Mouse (Mus musculus) limb, embryonic 15.5 days (tissue): ENCODE measurements around the gene Clcn2. TPM values are rescaled to one million over a fixed set of nuclear protein-coding genes. Genes with fewer than 3 reads are reported as not detected.

Source experiments
- ATAC-seq: fragments of 200-750 bp; cut with Nextera tagmentation; 2 replicates; pipeline ENCODE4 v1.8.0; 2017; ENCODE audit warnings: low read depth, moderate TSS enrichment; ENCODE audit not compliant: insufficient number of reproducible peaks, low FRiP score, low TSS enrichment
- H3K27ac ChIP-seq: fragments of 300-500 bp; sonication (generic); 2 replicates; pipeline ENCODE4 v1.5.1; 2015; ENCODE audit warnings: moderate library complexity, mild to moderate bottlenecking, inconsistent platforms
- H3K27me3 ChIP-seq: fragments of 300-500 bp; sonication (generic); 2 replicates; pipeline ENCODE4 v1.6.1; 2015; ENCODE audit warnings: inconsistent platforms
- H3K36me3 ChIP-seq: fragments of 300-500 bp; sonication (generic); 2 replicates; pipeline ENCODE4 v1.6.1; 2015; ENCODE audit warnings: inconsistent platforms
- H3K4me1 ChIP-seq: fragments of 300-500 bp; sonication (generic); 2 replicates; pipeline ENCODE4 v1.6.1; 2015; ENCODE audit warnings: inconsistent platforms
- H3K4me2 ChIP-seq: fragments of 300-500 bp; sonication (generic); 2 replicates; pipeline ENCODE4 v1.6.1; 2015; ENCODE audit warnings: mild to moderate bottlenecking, inconsistent platforms
- H3K4me3 ChIP-seq: fragments of 300-500 bp; sonication (generic); 2 replicates; pipeline ENCODE4 v1.5.1; 2015; ENCODE audit warnings: mild to moderate bottlenecking, inconsistent platforms
- H3K9ac ChIP-seq: fragments of 300-500 bp; sonication (generic); 2 replicates; pipeline ENCODE4 v1.6.1; 2015; ENCODE audit warnings: inconsistent platforms
- H3K9me3 ChIP-seq: fragments of 300-500 bp; sonication (generic); 2 replicates; pipeline ENCODE4 v1.6.1; 2016; ENCODE audit warnings: inconsistent platforms
- WGBS: fragments of 180-500 bp; shearing (Covaris S2); methylation state at CpG from one replicate; pipeline ENCODE4 v1.1.7; 2015; 5-methylcytosine and 5-hydroxymethylcytosine counted together
- polyA plus RNA-seq: library from polyadenylated mRNA; unstranded; fragments of >200 nt; fragmentation: Nextera tagmentation; extraction: Ambion mirVana; gene quantifications from 2 replicates; pipeline ENCODE4 v1.2.1, GENCODE M21; 2015

The Clcn2 gene
- polyA plus RNA-seq, 1 experiment from 2014 or later = 13.8 TPM

DNA sequence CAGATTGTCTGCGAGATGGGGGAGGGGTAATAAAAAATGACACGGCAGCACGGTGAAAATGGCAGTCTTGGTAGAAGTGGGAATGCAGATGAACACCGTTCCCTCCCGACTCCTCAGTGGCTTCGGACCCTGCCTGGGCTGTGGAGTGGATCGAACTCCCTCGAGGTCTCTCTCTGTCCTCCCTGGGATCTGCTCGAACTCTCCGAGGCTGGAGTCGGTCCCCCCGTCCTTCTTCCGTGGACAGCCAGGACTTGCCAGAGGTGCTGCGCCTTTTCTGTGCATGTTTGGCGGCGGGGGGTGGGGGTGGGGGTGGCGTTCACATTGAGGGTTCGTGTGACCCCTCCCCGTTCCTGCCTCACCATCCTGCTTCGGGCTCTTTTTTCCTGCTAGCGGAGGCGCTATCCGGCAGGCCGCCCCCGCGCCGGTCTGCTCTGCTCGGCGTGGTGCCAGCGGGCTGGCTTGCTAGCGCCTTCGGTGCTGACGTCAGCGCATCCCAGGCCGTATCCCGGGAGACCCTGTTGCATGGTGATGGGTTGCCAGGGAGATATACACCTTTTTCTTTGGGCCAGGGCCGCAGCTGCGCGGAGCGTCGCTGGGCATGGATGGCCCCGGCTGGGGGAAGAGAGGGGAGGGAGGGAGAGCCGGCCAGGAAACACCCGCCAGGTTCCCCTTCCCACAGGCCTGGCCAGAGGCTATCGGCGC is 21.8 kb downstream of the Clcn2 start:
- peak overlapping the region; percentile 80 for H3K27ac ChIP-seq
- H3K9me3 ChIP-seq = no peaks in the 10 kb centered on the region
- peaks cover 52% of the 10 kb centered on the region for H3K4me1 ChIP-seq
- H3K4me2 ChIP-seq = peak overlapping the region; percentile 75
- H3K4me3 ChIP-seq = peak overlapping the region; percentile 44
- peak overlapping the region; percentile 5 for H3K9ac ChIP-seq
- no peaks in the 10 kb centered on the region for H3K27me3 ChIP-seq
- H3K36me3 ChIP-seq = peaks cover 36% of the 10 kb centered on the region
- peak; percentile 73 for ATAC-seq
- 2% methylated on average over 46 of the region's 46 CpGs for WGBS

DNA sequence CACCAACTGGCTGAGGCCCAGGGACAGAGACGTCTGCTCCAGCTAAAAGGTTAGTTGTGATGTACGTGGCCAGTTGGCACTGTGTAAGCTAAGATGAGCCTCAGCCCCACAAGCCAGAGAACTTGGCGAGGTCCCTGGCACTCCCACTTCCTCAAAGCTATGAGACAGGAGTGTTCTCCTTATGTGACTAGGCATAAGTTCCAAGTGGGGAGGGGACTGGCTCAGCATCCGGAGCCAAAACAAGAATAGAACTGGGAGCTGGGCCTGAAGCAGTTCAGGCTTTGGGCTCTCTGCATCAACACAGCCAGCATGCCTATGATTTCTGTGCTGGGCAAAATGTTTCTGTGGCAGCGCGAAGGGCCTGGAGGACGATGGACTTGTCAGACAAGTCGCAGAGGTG is 22.8 kb downstream of the Clcn2 start:
- Histone ChIP-seq H3K4me1 (peaks cover 46% of the 10 kb centered on the region), H3K9me3 (no peaks in the 10 kb centered on the region), H3K4me3 (peak overlapping the region; percentile 44), H3K27me3 (no peaks in the 10 kb centered on the region), H3K9ac (no peak overlapping the region), H3K27ac (peak overlapping the region; percentile 80), H3K4me2 (peak overlapping the region; percentile 75; the same call in 1 of the 2 replicates), H3K36me3 (peaks cover 39% of the 10 kb centered on the region)
- ATAC-seq = no peak
- WGBS = 58% methylated on average over 8 of the region's 8 CpGs

DNA sequence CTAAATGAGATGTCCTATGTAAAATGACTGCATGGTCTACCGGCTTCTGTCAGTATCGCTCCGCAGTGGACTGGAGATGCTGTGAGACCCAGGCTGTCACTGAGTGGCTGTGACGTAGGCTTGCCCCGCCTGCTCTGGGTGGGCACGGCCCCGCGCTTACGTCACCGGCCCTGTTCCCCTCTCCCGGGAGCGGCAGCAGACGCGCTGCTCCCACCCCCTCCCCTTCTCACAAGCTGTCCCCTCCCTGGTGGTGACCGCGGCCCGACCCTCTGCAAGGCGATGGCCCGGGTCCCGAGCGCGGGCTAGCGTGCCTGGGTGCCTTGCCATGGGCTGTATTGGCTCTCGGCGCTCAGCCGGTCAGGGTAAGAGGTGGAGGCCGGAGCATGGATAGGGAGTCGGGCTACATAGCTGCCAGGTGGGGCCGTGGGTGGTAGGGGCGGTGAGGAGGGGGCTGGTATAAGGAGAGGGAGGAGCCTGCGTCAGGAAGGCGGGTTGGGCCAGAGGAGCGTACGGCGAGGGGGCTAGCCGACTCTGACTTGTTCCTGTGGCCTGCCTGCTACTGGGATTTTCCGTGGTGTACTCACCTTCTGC is 24.3 kb downstream of the Clcn2 start, which contains the start of gene Fam131a:
Gene Fam131a (plus strand): TSS at position 131 of the 591 bp plus-strand sequence.
- H3K4me1 ChIP-seq = peaks cover 46% of the 10 kb centered on the region
- WGBS = under 1% methylated on average over 34 of the region's 37 CpGs
- peak within 1 kb of the TSS; percentile 94 for H3K27ac ChIP-seq
- peak within 1 kb of the TSS; percentile 65 for H3K4me3 ChIP-seq
- peak; percentile 89 for ATAC-seq
- H3K9me3 ChIP-seq = no peaks in the 10 kb centered on the region
- peaks cover 42% of the 10 kb centered on the region for H3K36me3 ChIP-seq
- no peaks in the 10 kb centered on the region for H3K27me3 ChIP-seq
- peak within 1 kb of the TSS; percentile 86 for H3K4me2 ChIP-seq
- H3K9ac ChIP-seq = peak within 1 kb of the TSS; percentile 61

DNA sequence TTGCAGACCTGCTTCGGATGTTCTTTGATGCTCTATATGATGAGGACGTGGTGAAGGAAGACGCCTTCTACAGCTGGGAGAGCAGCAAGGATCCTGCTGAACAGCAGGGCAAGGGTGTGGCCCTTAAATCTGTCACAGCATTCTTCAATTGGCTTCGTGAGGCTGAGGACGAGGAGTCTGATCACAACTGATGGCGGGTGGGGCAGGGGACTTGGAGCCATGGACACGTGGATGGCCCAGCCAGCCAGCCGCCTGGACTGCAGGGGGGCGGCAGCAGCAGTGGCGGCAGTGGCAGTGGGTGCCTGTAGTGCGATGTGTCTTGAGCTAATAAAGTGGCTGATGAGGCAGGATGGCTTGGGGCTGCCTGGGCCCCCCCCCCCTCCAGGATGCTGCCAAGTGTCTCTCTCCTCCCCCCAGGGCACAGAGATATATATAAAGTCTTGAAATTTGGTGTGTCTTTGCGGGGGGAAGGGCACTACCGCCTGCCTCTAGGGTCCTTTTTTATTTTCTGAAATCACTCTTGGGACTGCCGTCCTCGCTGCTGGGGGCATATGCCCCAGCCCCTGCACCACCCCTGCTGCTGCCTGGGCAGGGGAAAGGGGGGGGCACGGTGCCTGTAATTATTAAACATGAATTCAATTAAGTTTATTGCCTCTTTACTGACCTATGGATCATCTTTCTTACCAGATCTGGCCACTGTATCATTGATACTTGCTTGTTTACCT is 25.1 kb downstream of the Clcn2 start:
- Histone ChIP-seq H3K9me3 (no peaks in the 10 kb centered on the region), H3K27ac (peak overlapping the region; percentile 94; the same call in 1 of the 2 replicates), H3K36me3 (peaks cover 50% of the 10 kb centered on the region), H3K9ac (no peak overlapping the region), H3K4me1 (peaks cover 46% of the 10 kb centered on the region), H3K27me3 (no peaks in the 10 kb centered on the region), H3K4me3 (no peak overlapping the region; the same call in 1 of the 2 replicates), H3K4me2 (no peak overlapping the region)
- 39% methylated on average over 16 of the region's 16 CpGs for WGBS
- no peak for ATAC-seq

DNA sequence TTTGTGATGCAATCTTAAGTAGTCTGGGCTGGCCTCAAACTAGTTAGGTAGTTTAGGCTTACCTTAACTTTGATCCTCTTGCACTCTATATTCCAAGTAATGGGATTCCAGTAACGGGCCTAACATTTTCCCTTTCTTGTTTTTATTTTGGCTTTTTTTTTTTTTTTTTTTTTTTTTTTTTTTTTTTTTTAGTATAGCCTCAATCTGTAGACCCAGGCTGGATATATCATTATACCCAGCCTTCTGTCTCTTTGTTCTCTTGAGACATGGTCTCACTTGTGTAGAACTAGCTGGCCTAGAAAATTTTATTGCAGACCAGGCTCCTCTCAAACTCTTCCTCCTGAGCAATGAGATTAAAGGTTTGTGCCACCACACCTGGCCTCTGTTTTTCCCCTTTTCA is 25.9 kb downstream of the Clcn2 start:
- Histone ChIP-seq H3K4me1 (peaks cover 46% of the 10 kb centered on the region), H3K27me3 (no peaks in the 10 kb centered on the region), H3K4me2 (no peak overlapping the region), H3K36me3 (peaks cover 58% of the 10 kb centered on the region), H3K9ac (no peak overlapping the region), H3K27ac (no peak overlapping the region), H3K9me3 (no peaks in the 10 kb centered on the region), H3K4me3 (no peak overlapping the region)
- ATAC-seq = no peak
- 65% methylated on average over 1 of the region's 1 CpGs for WGBS

DNA sequence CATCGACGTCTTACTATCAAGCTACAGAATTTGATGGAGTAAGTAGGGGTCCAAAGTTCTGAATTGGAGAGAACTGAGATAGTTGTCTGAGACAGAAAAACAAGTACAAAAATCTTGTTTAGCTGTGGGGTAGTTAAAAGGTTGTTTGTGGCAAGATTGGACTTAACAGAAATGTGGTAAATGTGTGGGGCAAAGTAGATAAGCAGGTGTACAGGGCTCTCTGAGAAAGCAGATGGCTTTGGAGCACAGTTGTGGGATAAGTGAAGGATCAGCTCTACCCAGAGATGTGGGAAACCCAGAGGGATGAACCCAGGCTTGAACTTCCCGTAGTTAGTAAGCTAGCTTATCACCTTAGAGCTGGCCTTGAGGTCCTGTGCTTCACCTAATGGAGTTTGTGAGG is 26.8 kb downstream of the Clcn2 start:
- H3K4me2 ChIP-seq = no peak overlapping the region
- ATAC-seq = no peak
- peaks cover 37% of the 10 kb centered on the region for H3K4me1 ChIP-seq
- H3K27ac ChIP-seq = no peak overlapping the region
- H3K9me3 ChIP-seq = no peaks in the 10 kb centered on the region
- H3K9ac ChIP-seq = no peak overlapping the region
- no peak overlapping the region for H3K4me3 ChIP-seq
- no peaks in the 10 kb centered on the region for H3K27me3 ChIP-seq
- WGBS = 87% methylated on average over 3 of the region's 3 CpGs
- peaks cover 66% of the 10 kb centered on the region for H3K36me3 ChIP-seq

DNA sequence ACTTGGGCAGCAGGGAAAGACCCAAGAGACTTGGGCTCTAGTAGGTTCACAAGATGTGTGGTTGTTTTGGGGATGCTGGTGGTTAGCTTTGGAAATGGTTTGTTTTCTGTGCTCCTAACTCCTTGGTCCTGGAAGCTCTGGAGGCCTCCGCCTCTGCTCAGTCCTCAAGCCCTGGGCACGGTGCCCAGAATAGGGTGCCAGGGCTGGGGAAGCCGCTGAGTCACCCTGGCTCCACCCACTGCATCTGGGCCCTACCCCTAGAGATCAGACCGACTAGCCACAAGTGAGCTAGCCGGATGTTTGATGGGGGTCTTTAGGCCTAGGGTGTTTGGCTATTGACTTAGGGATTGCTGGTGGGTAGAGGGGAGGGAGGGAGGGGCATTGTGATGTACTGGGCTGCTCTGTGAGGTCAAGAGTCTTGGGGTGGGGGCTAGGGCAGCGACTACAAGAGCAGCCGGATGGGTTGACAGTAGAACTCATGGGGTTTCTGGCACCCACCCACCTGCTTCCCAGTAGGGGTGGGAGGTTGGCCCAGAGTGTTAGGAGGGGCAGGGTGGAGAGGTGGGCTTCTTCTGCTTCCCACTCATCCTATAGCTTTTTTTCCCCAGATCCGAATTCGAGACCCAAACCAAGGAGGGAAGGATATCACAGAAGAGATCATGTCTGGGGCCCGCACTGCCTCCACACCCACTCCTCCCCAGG is 39.4 kb downstream of the Clcn2 start:
- 0 out of 2 replicates have a peak overlapping the region, but pooled peaks have one; percentile 43 for H3K27ac ChIP-seq
- H3K9me3 ChIP-seq = no peaks in the 10 kb centered on the region
- H3K4me2 ChIP-seq = no peak overlapping the region
- 70% methylated on average over 10 of the region's 10 CpGs for WGBS
- H3K4me1 ChIP-seq = peaks cover 28% of the 10 kb centered on the region
- no peak overlapping the region for H3K9ac ChIP-seq
- H3K27me3 ChIP-seq = no peaks in the 10 kb centered on the region
- H3K4me3 ChIP-seq = no peak overlapping the region
- peaks cover 84% of the 10 kb centered on the region for H3K36me3 ChIP-seq
- no peak for ATAC-seq

DNA sequence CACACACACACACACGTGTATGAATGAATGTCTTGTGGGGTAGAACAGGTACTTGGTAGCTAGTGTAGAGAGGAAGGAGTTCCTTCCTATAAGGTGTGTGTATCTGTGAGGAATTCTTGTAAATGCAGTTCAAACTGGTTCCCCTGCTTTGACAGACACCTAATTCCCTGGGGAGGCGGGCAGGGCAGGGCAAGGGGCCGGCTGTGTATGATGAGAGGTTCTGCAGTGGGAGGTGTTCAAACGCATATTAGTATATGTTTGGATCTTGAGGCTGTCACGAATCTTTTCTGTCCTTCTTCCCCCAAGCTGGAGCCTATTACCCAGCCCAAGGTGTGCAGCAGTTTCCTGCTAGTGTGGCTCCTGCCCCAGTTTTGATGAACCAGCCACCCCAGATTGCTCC is 40.2 kb downstream of the Clcn2 start:
- Histone ChIP-seq H3K9ac (no peak overlapping the region), H3K27me3 (no peaks in the 10 kb centered on the region), H3K36me3 (peaks cover 77% of the 10 kb centered on the region), H3K4me1 (peaks cover 28% of the 10 kb centered on the region), H3K27ac (0 out of 2 replicates have a peak overlapping the region, but pooled peaks have one; percentile 43), H3K9me3 (no peaks in the 10 kb centered on the region), H3K4me2 (no peak overlapping the region), H3K4me3 (no peak overlapping the region)
- WGBS = 71% methylated on average over 5 of the region's 5 CpGs
- no peak for ATAC-seq

DNA sequence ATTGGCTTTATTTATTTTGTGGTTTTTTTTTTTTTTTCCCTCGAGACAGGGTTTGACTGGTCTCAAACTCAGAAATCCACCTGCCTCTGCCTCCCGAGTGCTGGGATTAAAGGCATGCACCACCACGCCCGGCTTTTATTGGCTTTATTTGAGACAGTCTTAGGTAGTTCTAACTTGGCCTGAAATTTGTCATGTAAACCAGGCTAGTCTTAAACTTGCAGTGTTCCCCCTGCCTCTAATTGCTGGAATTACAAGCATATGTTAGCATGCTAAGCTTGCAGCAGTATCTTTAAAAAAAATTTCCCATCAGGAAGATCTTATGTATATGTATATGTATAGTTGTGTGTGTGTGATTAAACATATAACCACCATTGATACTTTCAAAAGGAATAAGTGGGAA is 40.8 kb downstream of the Clcn2 start:
- Histone ChIP-seq H3K9ac (no peak overlapping the region), H3K9me3 (no peaks in the 10 kb centered on the region), H3K4me2 (no peak overlapping the region), H3K27me3 (no peaks in the 10 kb centered on the region), H3K4me1 (peaks cover 31% of the 10 kb centered on the region), H3K36me3 (peaks cover 70% of the 10 kb centered on the region), H3K4me3 (no peak overlapping the region), H3K27ac (no peak overlapping the region)
- ATAC-seq = no peak
- 57% methylated on average over 4 of the region's 4 CpGs for WGBS

DNA sequence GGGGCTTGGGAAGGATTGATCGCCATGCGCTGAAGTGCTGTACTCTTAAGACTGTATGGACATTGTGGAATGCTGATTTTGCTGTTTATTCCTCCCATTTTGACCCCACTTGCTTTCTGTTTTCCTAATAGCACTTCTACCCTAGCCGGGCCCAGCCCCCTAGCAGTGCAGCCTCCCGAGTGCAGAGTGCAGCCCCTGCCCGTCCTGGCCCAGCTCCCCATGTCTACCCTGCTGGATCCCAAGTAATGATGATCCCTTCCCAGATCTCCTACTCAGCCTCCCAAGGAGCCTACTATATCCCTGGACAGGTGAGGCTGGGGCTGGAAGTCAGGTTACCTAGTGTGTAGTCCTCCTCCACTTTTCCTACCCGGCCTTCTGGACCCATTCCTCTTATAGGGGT is 42.3 kb downstream of the Clcn2 start:
- Histone ChIP-seq H3K4me1 (peaks cover 31% of the 10 kb centered on the region), H3K27ac (no peak overlapping the region), H3K4me2 (no peak overlapping the region), H3K4me3 (no peak overlapping the region), H3K36me3 (peaks cover 55% of the 10 kb centered on the region), H3K9ac (no peak overlapping the region), H3K27me3 (no peaks in the 10 kb centered on the region), H3K9me3 (no peaks in the 10 kb centered on the region)
- 90% methylated on average over 6 of the region's 6 CpGs for WGBS
- ATAC-seq = no peak

DNA sequence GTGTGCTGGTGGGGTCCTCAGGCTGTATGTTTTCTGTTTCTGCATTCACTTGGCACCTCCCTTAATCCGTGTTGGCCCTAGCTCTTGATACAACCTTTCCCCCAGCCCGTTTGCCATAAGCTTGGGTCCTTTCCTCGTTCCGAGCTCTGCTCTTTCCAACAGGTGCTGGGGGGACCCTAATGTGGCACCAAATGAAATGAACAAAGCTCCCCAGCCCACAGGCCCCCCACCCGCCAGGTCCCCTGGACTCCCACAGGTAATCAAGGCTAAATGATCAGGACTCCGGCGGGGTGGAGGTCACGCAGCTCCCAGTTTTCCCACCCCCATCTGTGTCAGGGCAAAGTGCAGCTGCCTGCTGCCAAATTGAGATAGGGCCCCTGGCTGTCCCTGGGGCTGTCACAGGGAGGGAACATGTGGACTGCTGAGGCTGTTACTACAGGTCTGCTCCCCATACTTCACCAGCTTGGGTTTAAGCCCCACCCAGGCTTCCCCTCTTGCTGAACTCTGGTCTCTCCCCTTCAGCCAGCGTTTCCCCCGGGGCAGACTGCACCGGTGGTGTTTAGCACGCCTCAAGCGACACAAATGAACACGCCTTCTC is 43.7 kb downstream of the Clcn2 start:
- Histone ChIP-seq H3K27me3 (no peaks in the 10 kb centered on the region), H3K9me3 (no peaks in the 10 kb centered on the region), H3K9ac (peak overlapping the region; percentile 89), H3K36me3 (peaks cover 42% of the 10 kb centered on the region), H3K4me2 (peak overlapping the region; percentile 80), H3K4me1 (peaks cover 31% of the 10 kb centered on the region), H3K4me3 (peak overlapping the region; percentile 96), H3K27ac (peak overlapping the region; percentile 93)
- 2% methylated on average over 14 of the region's 14 CpGs for WGBS
- ATAC-seq = no peak
